Mouse (Mus musculus) CD4-positive, CD25-positive, alpha-beta regulatory T cell, adult 4 months (primary cell): ENCODE measurements around the gene Sec16b. TPM values are rescaled to one million over a fixed set of nuclear protein-coding genes. Genes with fewer than 3 reads are reported as not detected.

ENCODE experiments used
- ATAC-seq: one replicate; pipeline ENCODE4 v1.8.0; 2017
- polyA plus RNA-seq, 2 experiments: library from polyadenylated mRNA; unstranded; fragments of 100-300 nt; shearing (Covaris generic); gene quantifications; one replicate each; pipeline ENCODE4 v1.2.1; 2017

Gene Sec16b
- polyA plus RNA-seq, 2 experiments from 2014 or later, result 1.2 to 1.6 TPM

- ATAC-seq, result no peak
Measured at GRCm38 (mm10) chr1:157514298-157514697, 7.8 kb downstream of the Sec16b start.

- ATAC-seq, result no peak
Measured at GRCm38 (mm10) chr1:157516838-157517808, 10.6 kb downstream of the Sec16b start.

GRCm38 (mm10) chr1:157518111-157518523 is 11.6 kb downstream of the Sec16b start:
- ATAC-seq, result no peak

- ATAC-seq, result no peak
Measured at GRCm38 (mm10) chr1:157519396-157519795, 12.9 kb downstream of the Sec16b start.

GRCm38 (mm10) chr1:157522322-157522721 is 15.8 kb downstream of the Sec16b start:
- ATAC-seq, result no peak

- no peak for ATAC-seq
Measured at GRCm38 (mm10) chr1:157524775-157525174, 18.2 kb downstream of the Sec16b start.

GRCm38 (mm10) chr1:157525692-157526354 is 19.3 kb downstream of the Sec16b start:
- ATAC-seq, result no peak

- ATAC-seq, result no peak
Measured at GRCm38 (mm10) chr1:157526625-157527024, 20.1 kb downstream of the Sec16b start.

GRCm38 (mm10) chr1:157532826-157533460 is 26.4 kb downstream of the Sec16b start:
- no peak for ATAC-seq

- no peak for ATAC-seq
Measured at GRCm38 (mm10) chr1:157535571-157535970, 29.0 kb downstream of the Sec16b start.

GRCm38 (mm10) chr1:157536471-157536870 is 29.9 kb downstream of the Sec16b start:
- no peak for ATAC-seq

GRCm38 (mm10) chr1:157537636-157538035 is 31.1 kb downstream of the Sec16b start:
- ATAC-seq, result no peak

- ATAC-seq, result no peak
Measured at GRCm38 (mm10) chr1:157545056-157545455, 38.5 kb downstream of the Sec16b start.

- no peak for ATAC-seq
Measured at GRCm38 (mm10) chr1:157547658-157548057, 41.1 kb downstream of the Sec16b start.

- ATAC-seq, result no peak
Measured at GRCm38 (mm10) chr1:157549721-157550120, 43.2 kb downstream of the Sec16b start.

- ATAC-seq, result peak; percentile 71
Measured at GRCm38 (mm10) chr1:157552749-157553451, 46.4 kb downstream of the Sec16b start.

- peak; percentile 25 for ATAC-seq
Measured at GRCm38 (mm10) chr1:157554163-157554562, 47.6 kb downstream of the Sec16b start.

GRCm38 (mm10) chr1:157554686-157555530 is 48.4 kb downstream of the Sec16b start:
- peak; percentile 72 for ATAC-seq

GRCm38 (mm10) chr1:157555738-157556137 is 49.2 kb downstream of the Sec16b start:
- ATAC-seq, result peak; percentile 24

GRCm38 (mm10) chr1:157556439-157556838 is 49.9 kb downstream of the Sec16b start:
- ATAC-seq, result no peak

- ATAC-seq, result no peak
Measured at GRCm38 (mm10) chr1:157558145-157558544, 51.6 kb downstream of the Sec16b start.
